Mouse (Mus musculus): ENCODE results near the gene Tmem89. TPM values are rescaled to one million over a fixed set of nuclear protein-coding genes. Genes with fewer than 3 reads are reported as not detected.

Gene Tmem89
- polyA plus RNA-seq, 1 experiment from 2014 or later, result not detected

DNA sequence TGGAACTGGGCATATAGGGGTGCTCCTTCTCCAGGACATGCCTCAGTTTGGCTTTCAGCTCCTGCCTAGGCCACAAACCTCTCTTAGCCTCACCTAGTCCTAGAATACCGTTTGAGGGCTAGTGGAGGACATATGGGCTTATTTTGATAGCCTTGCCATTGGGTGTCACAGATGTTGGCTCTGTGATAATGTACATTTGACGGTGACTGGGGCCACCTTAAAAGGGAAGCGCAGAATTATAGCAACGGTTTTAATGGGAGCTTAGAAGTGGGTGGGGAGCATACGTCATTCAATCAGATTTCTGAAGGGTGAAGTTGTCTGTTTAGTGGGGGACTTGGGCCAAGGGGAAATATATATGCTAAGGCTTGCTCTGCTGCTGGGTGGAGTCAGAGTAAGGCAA, 31.2 kb downstream of the Tmem89 start:
- Histone ChIP-seq H3K4me3 (replicated peaks; ENCODE audit: low read length) (no peak overlapping the region), H3K27ac (ENCODE audit: low read length) (no peak overlapping the region), H3K27me3 (replicated peaks; ENCODE audit: control insufficient read depth, insufficient read depth, low read length) (no peaks in the 10 kb centered on the region), H3K4me2 (ENCODE audit: low read length) (no peak overlapping the region), H3K36me3 (ENCODE audit: control insufficient read depth, insufficient read depth) (peaks cover 63% of the 10 kb centered on the region), H3K4me1 (replicated peaks; ENCODE audit: control insufficient read depth, insufficient read depth, low read length) (no peaks in the 10 kb centered on the region; the same call in 1 of the 2 replicates), H3K9ac (replicated peaks; ENCODE audit: low read depth, low read length) (no peak overlapping the region), H3K9me3 (ENCODE audit: control insufficient read depth, low read length) (no peaks in the 10 kb centered on the region)
- WGBS, result 89% methylated on average over 5 of the region's 5 CpGs
- no peak for ATAC-seq

DNA sequence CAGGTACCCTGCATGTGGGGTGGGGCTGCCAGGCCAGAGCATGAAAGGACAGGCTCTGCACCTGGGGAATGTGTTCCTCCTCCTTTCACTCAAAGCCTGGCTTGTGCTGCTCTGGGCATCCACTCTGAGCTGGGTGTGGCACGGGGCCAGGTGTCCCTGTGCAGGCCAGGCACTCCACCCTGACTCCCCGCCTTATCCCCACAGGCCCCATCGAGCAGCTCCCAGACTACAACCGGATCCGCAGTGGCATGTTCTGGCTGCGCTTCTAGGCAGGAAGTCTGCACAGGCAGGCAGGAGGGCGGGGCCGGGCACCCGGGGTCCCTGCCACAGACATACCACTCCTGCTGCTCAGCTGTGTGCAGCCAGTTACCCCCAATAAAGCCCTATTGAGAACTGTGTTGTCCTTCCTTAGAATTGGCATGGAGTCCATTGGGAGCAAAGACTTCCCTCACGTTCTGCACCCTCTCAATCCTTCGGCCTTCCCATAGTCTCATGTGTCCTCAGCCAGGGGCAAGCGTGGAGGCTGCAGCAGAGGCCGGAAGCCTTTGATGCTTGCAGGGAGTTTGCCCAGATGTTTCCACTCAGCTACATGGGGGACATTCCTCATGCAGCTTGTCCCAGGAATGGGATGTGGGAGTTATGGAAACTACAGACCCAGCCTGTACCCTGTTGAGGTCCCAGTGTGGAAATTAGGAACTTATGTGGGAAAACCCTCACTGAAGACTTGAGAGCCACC, 35.0 kb downstream of the Tmem89 start:
- WGBS, result 91% methylated on average over 13 of the region's 13 CpGs
- H3K9ac ChIP-seq (replicated peaks; ENCODE audit: low read depth, low read length), result no peak overlapping the region

DNA sequence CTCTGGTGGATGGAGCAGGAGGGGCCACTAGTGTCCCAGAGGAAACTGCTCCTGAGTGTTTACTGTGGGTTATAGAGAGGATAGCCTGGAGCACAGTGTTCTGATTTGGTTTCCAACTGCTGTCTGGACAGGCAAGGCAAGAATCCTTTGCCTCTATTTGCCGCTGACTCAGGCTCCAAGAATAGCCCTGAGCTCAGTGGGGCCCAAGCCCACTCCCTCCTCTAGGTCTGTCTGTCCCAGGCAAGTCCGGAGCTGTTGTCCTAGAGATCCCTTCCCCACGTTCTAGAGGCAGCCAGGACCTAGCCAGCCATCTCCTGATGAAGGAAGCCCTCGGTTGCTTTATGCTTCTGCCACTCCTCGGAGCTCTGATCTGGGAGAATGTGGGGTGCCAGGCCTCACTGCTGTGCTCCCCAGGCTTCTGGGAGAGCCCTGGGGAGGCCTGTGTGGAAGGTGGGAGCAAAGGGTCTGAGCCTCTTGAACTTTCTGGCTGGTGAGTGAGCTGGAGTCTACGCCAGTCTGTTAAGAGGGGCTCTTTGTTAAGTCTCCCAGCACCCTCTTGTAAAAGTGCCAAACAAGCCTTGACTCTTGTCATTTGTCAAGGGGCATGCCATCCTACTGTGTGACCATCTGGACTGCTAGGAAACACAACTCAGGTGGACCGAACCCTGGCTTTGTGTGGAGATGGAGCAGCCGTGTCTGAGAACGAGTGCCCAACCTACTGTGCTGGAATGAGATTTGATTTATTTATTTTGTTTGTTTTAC, 35.7 kb downstream of the Tmem89 start:
- ATAC-seq, result no peak
- 90% methylated on average over 9 of the region's 9 CpGs for WGBS
- H3K4me2 ChIP-seq (ENCODE audit: low read length), result no peak overlapping the region

More for the DNA sequence above, 35.0 kb downstream of the Tmem89 start:
- ATAC-seq, result no peak
- peaks cover 20% of the 10 kb centered on the region for H3K27me3 ChIP-seq (replicated peaks; ENCODE audit: control insufficient read depth, insufficient read depth, low read length)
- H3K4me1 ChIP-seq (replicated peaks; ENCODE audit: control insufficient read depth, insufficient read depth, low read length), result no peaks in the 10 kb centered on the region
- peaks cover 44% of the 10 kb centered on the region for H3K36me3 ChIP-seq (ENCODE audit: control insufficient read depth, insufficient read depth)
- H3K4me3 ChIP-seq (replicated peaks; ENCODE audit: low read length), result no peak overlapping the region
- no peak overlapping the region for H3K4me2 ChIP-seq (ENCODE audit: low read length)
- no peaks in the 10 kb centered on the region for H3K9me3 ChIP-seq (ENCODE audit: control insufficient read depth, low read length)
- H3K27ac ChIP-seq (ENCODE audit: low read length), result no peak overlapping the region

DNA sequence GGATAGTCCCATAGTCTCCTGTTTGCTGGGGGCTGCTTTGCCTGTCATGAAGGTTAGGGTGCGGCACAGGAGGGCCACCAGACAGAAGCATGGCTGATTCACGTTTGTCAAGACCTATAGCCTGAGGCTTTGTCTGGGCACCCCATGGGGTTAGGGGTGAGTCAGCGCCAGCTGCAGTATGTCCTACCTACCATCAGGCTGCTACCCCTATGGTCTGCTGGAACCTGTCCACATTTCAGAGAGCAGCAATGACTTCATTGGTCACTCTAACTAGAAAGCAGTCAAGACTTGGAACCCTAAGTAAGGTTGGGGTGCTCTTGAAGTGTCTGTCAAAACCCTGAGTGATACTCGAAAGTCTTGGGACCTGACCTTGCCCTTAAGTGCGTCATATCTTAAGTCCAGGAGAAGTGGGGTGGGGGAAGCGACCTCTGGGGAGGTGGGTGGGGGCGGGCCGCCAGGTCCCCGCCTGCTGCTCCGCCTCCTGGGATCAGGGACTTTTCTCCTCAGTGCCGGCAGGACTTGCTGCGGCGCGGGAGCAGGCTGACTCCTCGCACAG, 38.7 kb downstream of the Tmem89 start, which contains the start of gene Col7a1:
TSS of gene Col7a1 (plus strand) at position 506 of the 556 bp plus-strand sequence.
- no peak within 1 kb of the TSS for H3K4me2 ChIP-seq (ENCODE audit: low read length)
- 12% methylated on average over 14 of the region's 15 CpGs for WGBS

More for the DNA sequence above, 35.7 kb downstream of the Tmem89 start:
- H3K9ac ChIP-seq (replicated peaks; ENCODE audit: low read depth, low read length), result no peak overlapping the region
- no peak overlapping the region for H3K4me3 ChIP-seq (replicated peaks; ENCODE audit: low read length)
- no peaks in the 10 kb centered on the region for H3K4me1 ChIP-seq (replicated peaks; ENCODE audit: control insufficient read depth, insufficient read depth, low read length)
- H3K36me3 ChIP-seq (ENCODE audit: control insufficient read depth, insufficient read depth), result peaks cover 37% of the 10 kb centered on the region
- no peaks in the 10 kb centered on the region for H3K9me3 ChIP-seq (ENCODE audit: control insufficient read depth, low read length)
- H3K27ac ChIP-seq (ENCODE audit: low read length), result no peak overlapping the region
- peaks cover 21% of the 10 kb centered on the region for H3K27me3 ChIP-seq (replicated peaks; ENCODE audit: control insufficient read depth, insufficient read depth, low read length)

DNA sequence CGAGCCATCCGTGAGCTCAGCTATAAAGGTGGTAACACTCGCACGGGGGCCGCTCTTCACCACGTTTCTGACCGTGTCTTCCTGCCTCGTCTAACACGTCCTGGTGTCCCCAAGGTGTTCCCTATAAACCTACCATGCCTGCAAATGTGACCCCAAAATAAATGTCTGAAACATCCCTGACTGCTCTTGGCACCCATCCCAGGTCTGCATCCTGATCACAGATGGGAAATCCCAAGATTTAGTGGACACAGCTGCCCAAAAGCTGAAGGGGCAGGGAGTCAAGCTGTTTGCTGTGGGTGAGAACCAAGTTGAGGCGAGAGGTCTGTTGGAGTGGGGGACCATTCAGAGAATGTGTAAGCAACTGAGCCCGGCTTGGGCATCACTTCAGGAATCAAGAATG, 40.8 kb downstream of the Tmem89 start:
- no peak for ATAC-seq
- Histone ChIP-seq H3K36me3 (ENCODE audit: control insufficient read depth, insufficient read depth) (peaks cover 3% of the 10 kb centered on the region), H3K4me1 (replicated peaks; ENCODE audit: control insufficient read depth, insufficient read depth, low read length) (no peaks in the 10 kb centered on the region), H3K27me3 (replicated peaks; ENCODE audit: control insufficient read depth, insufficient read depth, low read length) (peaks cover 21% of the 10 kb centered on the region), H3K27ac (ENCODE audit: low read length) (no peak overlapping the region), H3K4me2 (ENCODE audit: low read length) (no peak overlapping the region), H3K9me3 (ENCODE audit: control insufficient read depth, low read length) (no peaks in the 10 kb centered on the region), H3K9ac (replicated peaks; ENCODE audit: low read depth, low read length) (no peak overlapping the region), H3K4me3 (replicated peaks; ENCODE audit: low read length) (no peak overlapping the region)
- 93% methylated on average over 11 of the region's 11 CpGs for WGBS

More for the DNA sequence above, 38.7 kb downstream of the Tmem89 start, which contains the start of gene Col7a1:
- Histone ChIP-seq H3K4me1 (replicated peaks; ENCODE audit: control insufficient read depth, insufficient read depth, low read length) (no peaks in the 10 kb centered on the region), H3K4me3 (replicated peaks; ENCODE audit: low read length) (no peak within 1 kb of the TSS), H3K9me3 (ENCODE audit: control insufficient read depth, low read length) (no peaks in the 10 kb centered on the region), H3K27me3 (replicated peaks; ENCODE audit: control insufficient read depth, insufficient read depth, low read length) (peaks cover 21% of the 10 kb centered on the region), H3K9ac (replicated peaks; ENCODE audit: low read depth, low read length) (no peak within 1 kb of the TSS), H3K27ac (ENCODE audit: low read length) (no peak within 1 kb of the TSS), H3K36me3 (ENCODE audit: control insufficient read depth, insufficient read depth) (peaks cover 19% of the 10 kb centered on the region)
- no peak for ATAC-seq

DNA sequence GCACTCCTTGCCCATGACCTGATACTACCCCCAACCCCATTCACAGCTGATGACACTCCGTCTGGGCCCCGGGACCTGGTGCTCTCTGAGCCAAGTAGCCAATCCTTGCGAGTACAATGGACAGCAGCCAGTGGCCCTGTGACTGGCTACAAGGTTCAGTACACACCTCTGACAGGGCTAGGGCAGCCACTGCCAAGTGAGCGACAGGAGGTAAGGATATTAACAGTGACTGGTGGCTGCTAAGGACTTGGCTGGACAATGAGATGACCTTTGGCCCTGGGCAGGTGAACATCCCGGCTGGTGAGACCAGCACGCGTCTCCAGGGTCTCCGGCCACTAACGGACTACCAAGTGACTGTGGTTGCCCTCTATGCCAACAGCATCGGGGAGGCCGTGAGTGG, 41.4 kb downstream of the Tmem89 start:
- Histone ChIP-seq H3K4me3 (replicated peaks; ENCODE audit: low read length) (no peak overlapping the region), H3K27ac (ENCODE audit: low read length) (no peak overlapping the region), H3K4me1 (replicated peaks; ENCODE audit: control insufficient read depth, insufficient read depth, low read length) (no peaks in the 10 kb centered on the region), H3K4me2 (ENCODE audit: low read length) (no peak overlapping the region), H3K27me3 (replicated peaks; ENCODE audit: control insufficient read depth, insufficient read depth, low read length) (peaks cover 21% of the 10 kb centered on the region), H3K9ac (replicated peaks; ENCODE audit: low read depth, low read length) (no peak overlapping the region), H3K9me3 (ENCODE audit: control insufficient read depth, low read length) (no peaks in the 10 kb centered on the region), H3K36me3 (ENCODE audit: control insufficient read depth, insufficient read depth) (no peaks in the 10 kb centered on the region)
- 92% methylated on average over 11 of the region's 11 CpGs for WGBS
- no peak for ATAC-seq

DNA sequence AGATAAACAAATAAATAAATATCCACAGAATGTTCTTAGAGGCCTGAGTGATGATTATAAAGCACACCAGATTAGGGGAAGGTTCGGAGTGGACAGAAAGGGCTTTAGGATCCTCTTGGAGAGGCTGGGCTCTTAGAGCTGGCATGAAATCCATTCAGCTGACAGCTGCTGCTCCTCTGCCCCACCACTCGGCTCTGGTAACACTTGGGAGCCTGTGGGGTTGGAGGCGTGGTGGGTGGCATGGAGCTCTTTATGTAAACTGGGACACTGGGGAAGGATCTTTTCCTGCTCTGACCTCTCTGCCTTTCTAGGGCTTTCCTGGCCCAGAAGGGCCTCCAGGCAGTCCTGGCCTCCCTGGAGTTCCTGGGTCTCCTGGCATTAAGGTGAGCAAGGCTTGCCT, 49.2 kb downstream of the Tmem89 start:
- Histone ChIP-seq H3K4me2 (ENCODE audit: low read length) (no peak overlapping the region), H3K9me3 (ENCODE audit: control insufficient read depth, low read length) (no peaks in the 10 kb centered on the region), H3K4me1 (replicated peaks; ENCODE audit: control insufficient read depth, insufficient read depth, low read length) (no peaks in the 10 kb centered on the region), H3K27me3 (replicated peaks; ENCODE audit: control insufficient read depth, insufficient read depth, low read length) (no peaks in the 10 kb centered on the region), H3K9ac (replicated peaks; ENCODE audit: low read depth, low read length) (no peak overlapping the region), H3K36me3 (ENCODE audit: control insufficient read depth, insufficient read depth) (no peaks in the 10 kb centered on the region), H3K4me3 (replicated peaks; ENCODE audit: low read length) (no peak overlapping the region), H3K27ac (ENCODE audit: low read length) (no peak overlapping the region)
- 81% methylated on average over 3 of the region's 3 CpGs for WGBS
- ATAC-seq, result no peak

DNA sequence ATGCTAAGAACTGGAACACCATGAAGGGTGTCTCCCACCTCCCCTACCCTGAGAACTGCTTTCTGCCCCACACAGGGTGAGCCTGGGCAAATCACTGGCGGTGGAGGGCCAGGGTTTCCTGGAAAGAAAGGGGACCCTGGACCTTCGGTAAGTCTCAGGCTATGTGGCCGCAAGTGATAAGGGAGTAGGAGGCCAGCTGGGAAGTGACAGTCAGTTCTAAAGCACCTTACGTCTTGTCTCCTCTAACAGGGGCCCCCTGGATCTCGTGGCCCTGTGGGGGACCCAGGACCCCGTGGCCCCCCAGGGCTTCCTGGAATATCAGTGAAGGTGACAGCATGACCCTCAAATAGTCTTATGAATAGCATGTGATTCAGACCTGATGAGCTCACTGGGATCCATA, 49.9 kb downstream of the Tmem89 start:
- Histone ChIP-seq H3K9ac (replicated peaks; ENCODE audit: low read depth, low read length) (no peak overlapping the region), H3K36me3 (ENCODE audit: control insufficient read depth, insufficient read depth) (no peaks in the 10 kb centered on the region), H3K4me2 (ENCODE audit: low read length) (no peak overlapping the region), H3K4me3 (replicated peaks; ENCODE audit: low read length) (no peak overlapping the region), H3K27ac (ENCODE audit: low read length) (no peak overlapping the region), H3K27me3 (replicated peaks; ENCODE audit: control insufficient read depth, insufficient read depth, low read length) (no peaks in the 10 kb centered on the region), H3K4me1 (replicated peaks; ENCODE audit: control insufficient read depth, insufficient read depth, low read length) (no peaks in the 10 kb centered on the region), H3K9me3 (ENCODE audit: control insufficient read depth, low read length) (no peaks in the 10 kb centered on the region)
- ATAC-seq, result no peak
- 88% methylated on average over 6 of the region's 6 CpGs for WGBS

Measured in forebrain, embryonic 16.5 days (tissue).